Mouse (Mus musculus): ENCODE measurements around the gene Rps15.
A peak's percentile ranks its signal among the peaks of the same experiment; 100 is the strongest.

DNA sequence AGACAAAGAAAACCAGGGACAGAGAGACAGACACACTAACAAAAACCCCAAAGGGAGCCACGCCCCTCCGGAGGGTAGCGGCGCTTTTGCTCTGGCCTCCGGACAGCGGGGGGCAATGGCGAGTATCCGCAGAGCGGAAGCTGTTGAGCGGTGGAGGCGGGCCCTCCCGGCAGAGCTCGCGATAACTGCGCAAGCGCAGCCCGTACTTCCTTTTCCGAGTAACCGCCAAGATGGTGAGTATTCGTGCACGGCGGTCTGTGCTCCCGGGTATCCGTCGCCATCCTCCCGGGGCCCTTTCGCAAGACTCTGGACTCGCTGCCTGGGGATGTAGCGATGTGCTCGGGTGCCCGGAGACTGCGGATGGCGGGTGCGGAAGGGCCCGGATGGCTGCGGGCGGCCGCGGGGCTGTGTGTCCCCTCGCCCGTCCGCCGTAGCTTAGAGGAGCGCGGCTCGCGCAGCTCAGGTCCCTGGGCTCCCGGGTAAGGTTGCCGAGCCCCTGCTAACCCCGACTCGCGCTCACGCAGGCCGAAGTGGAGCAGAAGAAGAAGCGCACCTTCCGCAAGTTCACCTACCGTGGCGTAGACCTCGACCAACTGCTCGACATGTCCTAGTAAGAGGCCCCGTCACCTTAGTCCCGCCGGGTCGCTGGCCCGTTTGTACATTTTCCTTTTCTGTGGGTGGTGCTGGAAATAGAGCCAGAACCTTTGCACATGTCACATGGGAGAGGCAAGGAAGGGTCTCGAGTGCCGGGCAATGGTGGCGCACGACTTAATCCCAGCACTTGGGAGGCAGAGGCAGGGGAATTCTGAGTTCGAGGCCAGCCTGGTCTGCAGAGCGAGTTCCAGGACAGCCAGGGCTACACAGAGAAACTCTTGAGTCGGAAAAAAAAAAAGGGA lies at the start of gene Rps15:
- peak; percentile 55; the same call in 1 of the 2 replicates for TF ChIP-seq CTCF (IDR thresholded peaks at IDR 0.05; ENCODE audit: extremely low read depth, insufficient read depth, insufficient read length, insufficient replicate concordance)
- TF ChIP-seq POLR2A (IDR thresholded peaks at IDR 0.05; ENCODE audit: low read depth, low read length): peak; percentile 97

All from spleen, adult 2 months (tissue).